Mouse (Mus musculus): Measurements from ENCODE around the gene Asic2.

- TF ChIP-seq CTCF (conservative IDR thresholded peaks at IDR 0.05; ENCODE audit: low read length): no peak
- no peak for TF ChIP-seq NANOG (IDR thresholded peaks at IDR 0.05; ENCODE audit: borderline replicate concordance, low read length)
- no peak for TF ChIP-seq POU5F1 (IDR thresholded peaks at IDR 0.05; ENCODE audit: borderline replicate concordance, low read length)
Measured at GRCm38 (mm10) chr11:81926393-81926792, 41.9 kb downstream of the Asic2 start.

All from E14TG2a.4 (cell line).